In genomic region chr2:69418294-69418881, GRCm38 (mm10) we compare ENCODE assay signal across 14 mouse cellular contexts. TPM values are rescaled to one million over a fixed set of nuclear protein-coding genes. Genes with fewer than 3 reads are reported as not detected.
DNase-seq lines count a peak whose midpoint lies in the region; ATAC-seq and TF ChIP-seq lines count a peak whose summit lies in the region.
"Had no signal": no experiment of that assay in that cellular context is flagged by ENCODE, and none has a peak within 500 bp of the region (broad histone marks: within the 10 kb centered on the region; RNA-seq: fewer than 3 reads in every experiment).

No protein-coding gene starts in this region.

- H3K4me1 ChIP-seq in ES-E14 (ENCODE audit: control insufficient read depth in 2 of 2, insufficient read depth in 2 of 2, low read length in 2 of 2, poor library complexity in 1 of 2), result peaks cover 1 to 16% of the 10 kb centered on the region in 2 experiments; a peak in 2 of 4 replicates
- H3K4me1 ChIP-seq in hindbrain, embryonic 10.5 days (replicated peaks), result peaks cover 28% of the 10 kb centered on the region
- peaks cover 9% of the 10 kb centered on the region for H3K4me1 ChIP-seq in midbrain, embryonic 16.5 days (ENCODE audit: control insufficient read depth, insufficient read depth, low read length)

- no peaks in the 10 kb centered on the region for H3K9me3 ChIP-seq in ES-E14 (ENCODE audit: control insufficient read depth, insufficient read depth, low read depth, low read length)
- H3K9me3 ChIP-seq in hindbrain, embryonic 10.5 days, result no peaks in the 10 kb centered on the region
- H3K9me3 ChIP-seq in midbrain, embryonic 16.5 days (replicated peaks; ENCODE audit: control insufficient read depth, low read length, poor library complexity, severe bottlenecking), result no peaks in the 10 kb centered on the region

- WGBS in hindbrain, embryonic 10.5 days, result 3% methylated on average over 11 of the region's 11 CpGs
- 4% methylated on average over 11 of the region's 11 CpGs for WGBS in midbrain, embryonic 16.5 days

- peak; percentile 26 for DNase-seq in ES-E14 (ENCODE audit: low read depth, low spot score)
- peak; percentile 23 for DNase-seq in embryo, embryonic 11.5 days (ENCODE audit: low read depth, low spot score)
- DNase-seq in hindbrain, embryonic 10.5 days (ENCODE audit: low spot score), result peak; percentile 74
- DNase-seq in kidney, adult 11 months, result no peak
- DNase-seq in thymus, postnatal 25 days, result no peak
- no peak for DNase-seq in frontal cortex, postnatal 10 days (ENCODE audit: low spot score in 2 of 2)
- DNase-seq: adrenal gland, postnatal 10 days; cerebellum, postnatal 14 days had no signal

- no peak overlapping the region for H3K27ac ChIP-seq in ES-E14 (ENCODE audit: insufficient read depth, low read depth, low read length, poor library complexity, severe bottlenecking)
- H3K27ac ChIP-seq in hindbrain, embryonic 10.5 days, result peak overlapping the region; percentile 24
- H3K27ac ChIP-seq in midbrain, embryonic 16.5 days (ENCODE audit: low read length), result peak overlapping the region; percentile 5; the same call in 1 of the 2 replicates
- H3K27ac ChIP-seq: liver, embryonic 14.5 days had no signal

- H3K36me3 ChIP-seq in ES-E14 (ENCODE audit: control insufficient read depth, insufficient read depth, low read length, poor library complexity, severe bottlenecking), result no peaks in the 10 kb centered on the region
- no peaks in the 10 kb centered on the region for H3K36me3 ChIP-seq in hindbrain, embryonic 10.5 days
- H3K36me3 ChIP-seq in midbrain, embryonic 16.5 days (ENCODE audit: control insufficient read depth, insufficient read depth, low read length), result no peaks in the 10 kb centered on the region

- peak overlapping the region; percentile 19 for H3K4me2 ChIP-seq in midbrain, embryonic 16.5 days (ENCODE audit: low read length)

- no peak overlapping the region for H3K4me3 ChIP-seq in ES-E14 (ENCODE audit: insufficient read depth in 1 of 2, low read depth in 1 of 2, low read length in 2 of 2, poor library complexity in 1 of 2, severe bottlenecking in 1 of 2)
- peak overlapping the region; percentile 25 for H3K4me3 ChIP-seq in hindbrain, embryonic 10.5 days
- H3K4me3 ChIP-seq in midbrain, embryonic 16.5 days (ENCODE audit: low read depth, low read length), result no peak overlapping the region

- peak; percentile 92 for ATAC-seq in midbrain, embryonic 16.5 days
- no peak for ATAC-seq in monocyte, adult 5-6 weeks (replicated peaks; ENCODE audit: insufficient number of reproducible peaks, low FRiP score, low TSS enrichment, poor library complexity, severe bottlenecking)

- H3K27me3 ChIP-seq in hindbrain, embryonic 10.5 days (ENCODE audit: insufficient read depth, poor library complexity, severe bottlenecking), result peaks cover 36% of the 10 kb centered on the region
- H3K27me3 ChIP-seq in midbrain, embryonic 16.5 days (ENCODE audit: control insufficient read depth, insufficient read depth, low read depth, low read length), result peaks cover 11% of the 10 kb centered on the region; the same call in 1 of the 2 replicates

- in situ Hi-C loops in ES-E14 (cut with MboI; ENCODE audit: low sequenced_read_pairs in 2 of 2, unreplicated experiment in 2 of 2), result no loop called here

- no peak overlapping the region for H3K9ac ChIP-seq in ES-E14 (ENCODE audit: insufficient read depth, low read depth, low read length, poor library complexity, severe bottlenecking)
- H3K9ac ChIP-seq in midbrain, embryonic 16.5 days (ENCODE audit: low read depth, low read length), result 0 out of 2 replicates have a peak overlapping the region, but pooled peaks have one; percentile 0
- H3K9ac ChIP-seq: liver, embryonic 14.5 days had no signal

TF ChIP-seq in ES-E14, 5 proteins besides CTCF, POLR2A, EP300 and RAD21:
- no peak for TF ChIP-seq MAFK (IDR thresholded peaks at IDR 0.05; ENCODE audit: insufficient read depth, low read depth, low read length)
- no peak for TF ChIP-seq HCFC1 (IDR thresholded peaks at IDR 0.05; ENCODE audit: borderline replicate concordance, insufficient read depth, low read length)
- TF ChIP-seq ZC3H11A (IDR thresholded peaks at IDR 0.05; ENCODE audit: borderline replicate concordance, low read depth, low read length), result no peak
- TF ChIP-seq CHD2 (IDR thresholded peaks at IDR 0.05; ENCODE audit: low read depth, low read length), result no peak
- TF ChIP-seq ZNF384 (IDR thresholded peaks at IDR 0.05; ENCODE audit: low read depth, low read length), result no peak

RNA-seq across cellular contexts. Expression of gene Dhrs9, which starts 38.1 kb away (rescaled TPM):
- total RNA-seq in ES-E14 (2012; rRNA removed), result 0.11 and 0.40 TPM in 2 replicates
- not detected in 2 replicates for polyA plus RNA-seq in hindbrain, embryonic 10.5 days (2016; fragmentation: Nextera tagmentation; extraction: Ambion mirVana)
- not detected in 2 replicates for polyA plus RNA-seq in midbrain, embryonic 16.5 days (2015; fragmentation: Nextera tagmentation; extraction: Ambion mirVana)
- 0.21 TPM in 1 of 3 replicates, not detected in the others for total RNA-seq in monocyte, adult 5-6 weeks (2017)
- total RNA-seq: gastrocnemius, adult 8-10 months; layer of hippocampus, postnatal 14 days had no signal
- polyA plus RNA-seq: testis, adult 2 months had no signal

Comparison
In these comparisons a context has a peak if more than half of its experiments do, and no peak if none do; other contexts are left out.
1. DNase-seq: peak in ES-E14 (single experiment), embryo, embryonic 11.5 days (single experiment) and hindbrain, embryonic 10.5 days (single experiment); none in kidney, adult 11 months (single experiment), thymus, postnatal 25 days (single experiment) and frontal cortex, postnatal 10 days (0 of 2).